Mouse (Mus musculus): ENCODE results near the gene Akain1.

- TF ChIP-seq CTCF (IDR thresholded peaks at IDR 0.05) (no peak), EP300 (IDR thresholded peaks at IDR 0.05) (no peak)
Measured at GRCm38 (mm10) chr17:69487884-69488283, 48.8 kb downstream of the Akain1 start.
